Mouse (Mus musculus) forebrain, embryonic 12.5 days (tissue): Measurements from ENCODE around the gene Prkar1a. TPM values are rescaled to one million over a fixed set of nuclear protein-coding genes. Genes with fewer than 3 reads are reported as not detected.

Experiments
- ATAC-seq: fragments of 200-750 bp; cut with Nextera tagmentation; 2 replicates; pipeline ENCODE4 v1.8.0; 2017; ENCODE audit warnings: moderate TSS enrichment; ENCODE audit not compliant: low FRiP score
- H3K27ac ChIP-seq: fragments of 300-500 bp; sonication (generic); 2 replicates; pipeline ENCODE4 v1.5.1; 2016; ENCODE audit warnings: mild to moderate bottlenecking
- H3K27me3 ChIP-seq: fragments of 300-500 bp; sonication (generic); 2 replicates; pipeline ENCODE4 v1.6.1; 2016; ENCODE audit warnings: mild to moderate bottlenecking
- H3K36me3 ChIP-seq: fragments of 300-500 bp; sonication (generic); replicated peaks from 2 replicates; pipeline ENCODE4 v1.6.1; 2016; ENCODE audit warnings: mild to moderate bottlenecking
- H3K4me1 ChIP-seq: fragments of 300-500 bp; sonication (generic); 2 replicates; pipeline ENCODE4 v1.6.1; 2016
- H3K4me2 ChIP-seq: fragments of 300-500 bp; sonication (generic); 2 replicates; pipeline ENCODE4 v1.6.1; 2016; ENCODE audit warnings: mild to moderate bottlenecking, moderate library complexity
- H3K4me3 ChIP-seq: fragments of 300-500 bp; sonication (generic); replicated peaks from 2 replicates; pipeline ENCODE4 v1.5.1; 2016; ENCODE audit warnings: mild to moderate bottlenecking
- H3K9ac ChIP-seq: fragments of 300-500 bp; sonication (generic); 2 replicates; pipeline ENCODE4 v1.6.1; 2016; ENCODE audit warnings: mild to moderate bottlenecking
- H3K9me3 ChIP-seq: fragments of 300-500 bp; sonication (generic); 2 replicates; pipeline ENCODE4 v1.6.1; 2016
- WGBS: fragments of 180-500 bp; shearing (Covaris S2); methylation state at CpG from one replicate; pipeline ENCODE4 v1.1.7; 2016; 5-methylcytosine and 5-hydroxymethylcytosine counted together
- polyA plus RNA-seq: library from polyadenylated mRNA; unstranded; fragments of >200 nt; fragmentation: Nextera tagmentation; extraction: Ambion mirVana; gene quantifications from 2 replicates; pipeline ENCODE4 v1.2.1, GENCODE M21; 2016

Prkar1a gene
- polyA plus RNA-seq, 1 experiment from 2014 or later = 413 TPM

- Histone ChIP-seq H3K27ac (no peak overlapping the region), H3K4me1 (peaks cover 10% of the 10 kb centered on the region; the same call in 1 of the 2 replicates), H3K27me3 (no peaks in the 10 kb centered on the region), H3K9ac (no peak overlapping the region), H3K4me2 (no peak overlapping the region), H3K4me3 (no peak overlapping the region), H3K9me3 (no peaks in the 10 kb centered on the region), H3K36me3 (no peaks in the 10 kb centered on the region)
- ATAC-seq = no peak
- WGBS = 78% methylated on average over 6 of the region's 6 CpGs
Measured at GRCm38 (mm10) chr11:109620356-109620755, 28.8 kb upstream of the Prkar1a start.

- ATAC-seq = no peak
- Histone ChIP-seq H3K36me3 (no peaks in the 10 kb centered on the region), H3K27ac (no peak overlapping the region), H3K27me3 (no peaks in the 10 kb centered on the region), H3K4me3 (no peak overlapping the region), H3K9me3 (no peaks in the 10 kb centered on the region), H3K4me1 (peaks cover 10% of the 10 kb centered on the region; the same call in 1 of the 2 replicates), H3K4me2 (no peak overlapping the region), H3K9ac (no peak overlapping the region)
- WGBS = 18% methylated on average over 2 of the region's 2 CpGs
Measured at GRCm38 (mm10) chr11:109621183-109621582, 28.0 kb upstream of the Prkar1a start.

GRCm38 (mm10) chr11:109622518-109623037 is 26.6 kb upstream of the Prkar1a start:
- H3K27me3 ChIP-seq = no peaks in the 10 kb centered on the region
- ATAC-seq = no peak
- H3K9me3 ChIP-seq = no peaks in the 10 kb centered on the region
- H3K27ac ChIP-seq = no peak overlapping the region
- 47% methylated on average over 15 of the region's 15 CpGs for WGBS
- no peak overlapping the region for H3K4me2 ChIP-seq
- H3K4me3 ChIP-seq = no peak overlapping the region
- no peak overlapping the region; the same call in 1 of the 2 replicates for H3K9ac ChIP-seq
- H3K36me3 ChIP-seq = no peaks in the 10 kb centered on the region
- H3K4me1 ChIP-seq = peaks cover 6% of the 10 kb centered on the region; the same call in 1 of the 2 replicates

- WGBS = 94% methylated on average over 7 of the region's 7 CpGs
- H3K9ac ChIP-seq = no peak overlapping the region
- no peak overlapping the region for H3K27ac ChIP-seq
- H3K9me3 ChIP-seq = no peaks in the 10 kb centered on the region
- no peaks in the 10 kb centered on the region for H3K36me3 ChIP-seq
- H3K4me3 ChIP-seq = no peak overlapping the region
- H3K4me2 ChIP-seq = no peak overlapping the region
- H3K4me1 ChIP-seq = peaks cover 6% of the 10 kb centered on the region; the same call in 1 of the 2 replicates
- H3K27me3 ChIP-seq = no peaks in the 10 kb centered on the region
- ATAC-seq = no peak
Measured at GRCm38 (mm10) chr11:109623238-109623637, 26.0 kb upstream of the Prkar1a start.

GRCm38 (mm10) chr11:109627648-109628047 is 21.6 kb upstream of the Prkar1a start:
- H3K4me1 ChIP-seq = peaks cover 2% of the 10 kb centered on the region; the same call in 1 of the 2 replicates
- H3K9ac ChIP-seq = no peak overlapping the region
- H3K9me3 ChIP-seq = no peaks in the 10 kb centered on the region
- no peak overlapping the region for H3K4me2 ChIP-seq
- WGBS = 85% methylated on average over 4 of the region's 4 CpGs
- no peak overlapping the region for H3K4me3 ChIP-seq
- no peaks in the 10 kb centered on the region for H3K27me3 ChIP-seq
- H3K27ac ChIP-seq = no peak overlapping the region
- no peaks in the 10 kb centered on the region for H3K36me3 ChIP-seq
- no peak for ATAC-seq

GRCm38 (mm10) chr11:109628099-109628498 is 21.1 kb upstream of the Prkar1a start:
- Histone ChIP-seq H3K4me2 (no peak overlapping the region), H3K4me3 (no peak overlapping the region), H3K9me3 (no peaks in the 10 kb centered on the region), H3K4me1 (no peaks in the 10 kb centered on the region), H3K9ac (no peak overlapping the region), H3K27me3 (no peaks in the 10 kb centered on the region), H3K27ac (no peak overlapping the region), H3K36me3 (no peaks in the 10 kb centered on the region)
- 87% methylated on average over 3 of the region's 3 CpGs for WGBS
- no peak for ATAC-seq

- H3K27me3 ChIP-seq = no peaks in the 10 kb centered on the region
- H3K4me1 ChIP-seq = no peaks in the 10 kb centered on the region
- H3K36me3 ChIP-seq = no peaks in the 10 kb centered on the region
- H3K9ac ChIP-seq = no peak overlapping the region
- ATAC-seq = no peak
- no peak overlapping the region for H3K4me3 ChIP-seq
- no peak overlapping the region for H3K4me2 ChIP-seq
- H3K9me3 ChIP-seq = no peaks in the 10 kb centered on the region
- 83% methylated on average over 10 of the region's 10 CpGs for WGBS
- H3K27ac ChIP-seq = no peak overlapping the region
Measured at GRCm38 (mm10) chr11:109629021-109629521, 20.1 kb upstream of the Prkar1a start.

GRCm38 (mm10) chr11:109634928-109635327 is 14.3 kb upstream of the Prkar1a start:
- 85% methylated on average over 9 of the region's 9 CpGs for WGBS

GRCm38 (mm10) chr11:109635871-109636395 is 13.3 kb upstream of the Prkar1a start:
- H3K4me2 ChIP-seq = no peak overlapping the region
- H3K9ac ChIP-seq = no peak overlapping the region
- no peak for ATAC-seq
- no peaks in the 10 kb centered on the region for H3K36me3 ChIP-seq
- no peak overlapping the region for H3K4me3 ChIP-seq
- no peaks in the 10 kb centered on the region for H3K4me1 ChIP-seq
- H3K27me3 ChIP-seq = no peaks in the 10 kb centered on the region
- no peaks in the 10 kb centered on the region for H3K9me3 ChIP-seq
- WGBS = 80% methylated on average over 6 of the region's 6 CpGs
- H3K27ac ChIP-seq = no peak overlapping the region

More at GRCm38 (mm10) chr11:109634928-109635327, 14.3 kb upstream of the Prkar1a start:
- Histone ChIP-seq H3K27me3 (no peaks in the 10 kb centered on the region), H3K9me3 (no peaks in the 10 kb centered on the region), H3K27ac (no peak overlapping the region), H3K4me3 (no peak overlapping the region), H3K4me2 (no peak overlapping the region), H3K36me3 (no peaks in the 10 kb centered on the region), H3K9ac (no peak overlapping the region), H3K4me1 (no peaks in the 10 kb centered on the region)
- no peak for ATAC-seq

GRCm38 (mm10) chr11:109641498-109642222 is 7.5 kb upstream of the Prkar1a start:
- no peak for ATAC-seq
- WGBS = 86% methylated on average over 5 of the region's 5 CpGs
- Histone ChIP-seq H3K9ac (no peak overlapping the region), H3K4me2 (no peak overlapping the region), H3K36me3 (no peaks in the 10 kb centered on the region), H3K4me3 (no peak overlapping the region), H3K27ac (no peak overlapping the region), H3K4me1 (no peaks in the 10 kb centered on the region), H3K27me3 (no peaks in the 10 kb centered on the region), H3K9me3 (no peaks in the 10 kb centered on the region)

GRCm38 (mm10) chr11:109648510-109648909 is 695 bp upstream of the Prkar1a start:
- H3K27ac ChIP-seq = peak overlapping the region; percentile 97
- H3K9ac ChIP-seq = no peak overlapping the region

GRCm38 (mm10) chr11:109649975-109650701 is 933 bp downstream of the Prkar1a start:
- H3K4me3 ChIP-seq = peak overlapping the region; percentile 99
- peaks cover 36% of the 10 kb centered on the region for H3K4me1 ChIP-seq
- H3K27me3 ChIP-seq = no peaks in the 10 kb centered on the region; the same call in 1 of the 2 replicates
- peaks cover 17% of the 10 kb centered on the region for H3K36me3 ChIP-seq
- H3K9ac ChIP-seq = peak overlapping the region; percentile 66
- WGBS = 1% methylated on average over 31 of the region's 31 CpGs
- peak overlapping the region; percentile 91 for H3K4me2 ChIP-seq
- ATAC-seq = peak; percentile 86
- H3K27ac ChIP-seq = peak overlapping the region; percentile 97
- no peaks in the 10 kb centered on the region for H3K9me3 ChIP-seq

More at GRCm38 (mm10) chr11:109648510-109648909, 695 bp upstream of the Prkar1a start:
- Histone ChIP-seq H3K9me3 (no peaks in the 10 kb centered on the region), H3K27me3 (no peaks in the 10 kb centered on the region; the same call in 1 of the 2 replicates), H3K4me1 (peaks cover 32% of the 10 kb centered on the region), H3K4me3 (no peak overlapping the region), H3K36me3 (peaks cover 2% of the 10 kb centered on the region; the same call in 1 of the 2 replicates), H3K4me2 (no peak overlapping the region)
- no peak for ATAC-seq
- WGBS = 59% methylated on average over 7 of the region's 7 CpGs
